Mouse (Mus musculus) adrenal gland, postnatal 14 days (tissue): ENCODE measurements around the gene Card10. TPM values are rescaled to one million over a fixed set of nuclear protein-coding genes. Genes with fewer than 3 reads are reported as not detected.

ENCODE experiments used
- DNase-seq: peaks from one replicate; pipeline ENCODE4 v3.0.0; 2021; ENCODE audit warnings: mixed read lengths
- total RNA-seq: library from RNA; stranded (reverse); gene quantifications from 2 replicates; pipeline ENCODE4 v1.2.3, GENCODE M21; 2021

Gene Card10
- total RNA-seq, 1 experiment from 2014 or later = 10.6 TPM

DNA sequence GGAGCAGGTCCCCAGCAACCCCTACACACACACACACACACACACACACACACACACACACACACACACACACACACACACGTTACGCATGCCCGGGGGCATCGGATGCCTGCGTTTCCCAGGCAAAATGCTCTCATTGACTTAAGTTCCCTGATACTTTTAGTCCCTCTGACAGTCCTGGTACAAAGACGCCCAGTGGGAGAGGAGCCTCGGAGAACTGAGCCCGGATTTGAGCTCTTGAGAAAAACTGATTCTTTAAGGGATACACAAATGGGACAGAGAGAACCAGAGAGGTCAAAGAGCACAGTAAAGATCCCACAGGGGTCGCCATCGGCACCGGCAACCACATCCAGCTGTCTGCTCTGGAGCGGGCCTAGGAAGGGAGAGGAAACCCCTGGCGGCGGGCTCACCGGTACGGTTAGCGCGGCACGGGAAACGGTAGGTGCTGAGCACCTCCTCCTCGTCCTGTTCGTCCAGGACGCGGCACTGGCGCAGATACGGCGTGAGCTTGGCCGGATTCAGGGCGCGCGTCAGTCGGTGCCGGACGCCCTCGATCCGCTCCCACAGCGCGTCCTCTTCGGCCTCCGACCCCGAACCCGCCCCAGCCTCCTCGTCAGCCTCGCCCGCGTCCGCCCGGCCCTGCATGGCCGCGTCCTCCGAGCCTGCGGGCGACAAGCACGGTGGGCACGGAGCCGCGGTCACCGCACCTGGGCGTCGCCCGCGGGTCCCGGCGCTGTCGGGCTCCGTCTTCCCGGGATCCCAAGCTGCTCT lies 686 bp downstream of the Card10 start:
- peak; percentile 59 for DNase-seq

DNA sequence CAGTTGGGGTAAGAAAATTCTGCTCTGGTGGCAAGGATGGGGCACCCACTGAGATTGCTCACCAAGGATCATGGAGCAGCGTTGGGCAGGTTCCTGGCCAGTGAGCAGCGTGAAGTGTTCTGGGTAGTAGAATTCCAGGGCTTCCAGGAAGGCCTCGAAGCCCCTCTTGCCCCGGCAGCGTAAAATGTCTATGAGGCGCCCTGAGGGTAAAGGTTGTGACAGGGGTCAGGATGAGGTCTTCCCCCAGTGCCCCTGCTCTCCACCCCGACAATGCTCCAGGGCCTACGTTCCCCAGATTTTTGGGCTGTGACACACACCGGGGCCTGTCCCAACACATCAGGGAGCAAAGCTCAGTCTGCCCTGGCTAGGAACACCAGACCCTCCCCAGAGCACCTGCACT lies 1.3 kb downstream of the Card10 start:
- no peak for DNase-seq

DNA sequence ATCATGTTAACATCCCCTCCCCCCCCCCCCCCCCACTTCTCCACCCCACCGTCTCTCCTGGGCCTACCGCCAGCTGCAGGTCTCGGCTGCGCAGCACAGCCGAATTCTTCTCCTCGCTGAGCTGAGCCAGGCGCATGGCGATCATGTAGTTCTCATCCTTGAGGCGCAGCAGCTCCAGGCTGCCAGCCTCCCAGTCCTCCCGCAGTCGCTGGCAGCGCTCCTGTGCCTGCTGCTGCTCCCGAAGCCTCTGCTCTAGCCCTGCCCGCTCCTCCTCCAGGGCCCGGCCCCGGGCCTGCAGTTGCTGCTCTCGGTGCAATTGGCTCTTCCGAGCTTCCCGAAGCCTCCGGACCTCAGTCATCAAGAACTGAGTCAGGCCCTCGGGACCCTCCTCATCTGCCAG lies 3.8 kb downstream of the Card10 start:
- DNase-seq = no peak

DNA sequence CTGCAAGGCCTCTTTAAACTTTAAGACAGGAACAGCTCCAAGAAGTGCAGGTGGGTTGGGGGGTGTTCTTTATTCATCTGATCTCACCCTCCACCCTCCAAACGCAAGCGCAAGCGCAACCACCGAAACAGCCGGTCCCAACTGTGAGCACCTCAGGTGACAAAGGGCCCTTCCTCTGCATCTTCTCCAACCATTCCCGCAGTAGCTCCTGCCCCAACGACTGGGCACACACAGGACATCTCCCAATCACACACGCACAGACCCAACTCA lies 5.8 kb downstream of the Card10 start:
- no peak for DNase-seq

DNA sequence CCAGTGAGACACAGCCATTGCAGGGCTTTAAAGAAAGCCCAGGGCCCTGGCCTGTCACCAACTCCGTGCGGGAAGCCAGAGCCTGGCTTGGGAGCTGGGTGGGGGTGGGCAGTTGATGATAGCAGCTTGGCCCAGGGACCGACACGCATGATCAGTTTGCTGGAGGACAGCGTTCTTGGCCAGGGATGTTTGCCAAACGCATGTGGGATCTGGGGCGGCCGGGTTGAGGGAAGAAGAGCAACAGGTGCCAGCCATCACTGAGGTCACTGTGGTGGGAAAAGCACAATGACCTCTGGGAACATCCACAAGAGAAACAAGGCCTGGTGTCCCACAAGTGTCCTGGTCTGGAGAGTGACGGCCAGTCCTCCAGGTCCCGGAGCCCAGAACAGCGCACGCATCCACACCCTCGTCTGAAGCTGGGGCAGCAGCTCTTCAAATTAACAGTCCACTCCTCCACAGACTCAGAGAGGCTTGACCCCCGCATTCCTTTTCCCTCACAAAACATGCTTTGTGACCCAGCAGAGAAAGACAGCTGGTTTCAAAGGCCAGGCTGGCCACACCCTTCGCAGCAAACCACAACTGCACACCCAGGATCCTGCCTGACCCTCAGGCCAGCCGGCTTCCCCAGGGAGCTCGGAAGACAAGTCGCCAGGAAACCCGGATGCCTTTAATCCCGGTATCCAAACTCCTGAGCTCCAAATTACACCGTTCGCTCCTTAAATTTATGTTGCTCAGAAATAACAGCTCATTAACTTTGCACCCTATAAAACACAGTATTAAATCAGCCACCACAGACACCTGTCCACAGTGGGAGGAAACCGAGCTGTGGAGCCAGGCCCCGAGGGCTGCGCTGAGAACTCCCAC lies 6.4 kb downstream of the Card10 start:
- DNase-seq = no peak

DNA sequence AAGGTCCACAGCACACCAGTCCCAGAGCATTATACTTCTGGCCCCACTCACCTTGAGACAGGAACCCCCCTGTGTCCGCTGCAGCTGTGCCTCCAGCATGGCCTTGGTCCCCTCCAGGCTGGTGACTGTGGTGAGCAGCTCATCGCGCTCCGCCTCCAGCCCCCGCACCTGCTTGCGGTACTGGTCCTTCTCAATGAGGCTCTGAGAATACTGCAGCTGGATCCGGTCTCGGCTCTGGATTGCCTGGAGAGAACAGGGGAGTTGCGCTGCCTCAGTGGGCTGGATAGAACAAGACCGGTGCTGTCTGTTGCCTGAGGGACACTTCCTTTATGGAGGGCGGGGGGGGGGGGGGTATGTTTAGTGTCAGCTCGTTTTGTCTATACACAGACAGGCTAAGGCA lies 11.9 kb downstream of the Card10 start:
- no peak for DNase-seq

DNA sequence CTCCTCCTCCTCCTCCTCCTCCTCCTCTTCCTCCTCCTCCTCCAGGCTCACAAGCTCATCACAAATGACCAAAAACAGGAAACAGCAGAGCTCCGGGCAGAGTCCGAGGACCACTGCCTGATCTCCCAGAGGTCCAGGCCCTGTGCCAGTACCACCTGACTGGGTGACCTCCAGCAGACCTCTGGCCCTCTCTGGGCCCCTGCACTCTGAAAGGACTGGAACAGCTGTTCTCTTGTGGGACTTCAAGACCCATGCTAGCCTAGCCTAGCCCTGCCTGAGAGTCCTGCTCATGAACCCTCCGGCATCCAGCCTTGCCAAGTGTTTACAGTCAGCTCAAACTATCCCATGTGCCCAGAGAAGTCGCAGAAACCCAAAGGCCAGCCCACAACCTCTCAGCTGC lies 12.4 kb downstream of the Card10 start:
- DNase-seq = peak; percentile 68

DNA sequence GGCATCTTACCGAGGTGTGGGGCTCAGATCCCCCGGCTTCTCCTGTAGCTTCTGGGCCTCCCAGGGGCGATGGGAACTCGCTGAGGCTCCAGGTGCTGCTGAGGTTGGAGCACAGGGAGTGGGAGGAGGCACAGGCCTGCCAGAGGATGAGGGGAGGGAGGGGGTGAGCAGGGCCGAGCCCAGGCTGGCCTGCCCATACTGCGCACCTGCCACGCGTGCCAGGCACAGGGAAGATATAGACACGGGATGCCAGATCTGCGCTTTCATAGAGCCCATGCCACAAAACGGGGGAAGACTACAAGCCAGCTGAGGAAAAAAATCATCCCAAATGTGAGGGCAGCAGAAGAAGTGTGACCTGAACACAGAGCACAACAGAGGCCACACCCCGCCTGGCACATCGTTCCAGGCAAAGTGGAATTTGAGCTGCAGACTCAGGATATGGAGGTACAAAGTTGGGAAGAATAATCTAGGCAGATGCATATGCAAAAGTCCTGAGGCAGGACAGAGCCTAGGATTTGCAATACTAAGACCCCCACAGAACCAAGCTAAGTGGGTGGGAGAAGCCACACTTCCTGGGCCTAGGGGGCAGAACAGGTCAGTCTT lies 13.0 kb downstream of the Card10 start:
- no peak for DNase-seq

DNA sequence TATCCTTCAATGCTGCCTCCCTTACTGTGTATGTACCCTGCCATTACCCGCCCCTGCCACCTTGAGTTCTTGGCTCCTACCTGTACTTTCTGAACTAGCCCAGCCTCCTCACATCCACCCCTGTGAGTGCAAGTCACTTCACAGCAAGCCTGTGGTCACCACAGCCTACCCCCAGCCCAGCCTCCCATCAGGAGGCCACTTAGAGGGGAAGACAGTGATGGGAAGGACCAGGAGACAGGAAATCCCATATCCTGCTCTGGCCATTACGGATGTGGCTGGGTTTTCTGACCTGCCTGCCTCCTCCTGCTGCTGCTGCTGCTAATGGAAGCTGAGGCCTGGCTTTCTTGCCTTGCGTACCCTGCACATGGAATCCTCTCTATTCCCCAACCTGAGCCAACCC lies 14.8 kb downstream of the Card10 start:
- no peak for DNase-seq

DNA sequence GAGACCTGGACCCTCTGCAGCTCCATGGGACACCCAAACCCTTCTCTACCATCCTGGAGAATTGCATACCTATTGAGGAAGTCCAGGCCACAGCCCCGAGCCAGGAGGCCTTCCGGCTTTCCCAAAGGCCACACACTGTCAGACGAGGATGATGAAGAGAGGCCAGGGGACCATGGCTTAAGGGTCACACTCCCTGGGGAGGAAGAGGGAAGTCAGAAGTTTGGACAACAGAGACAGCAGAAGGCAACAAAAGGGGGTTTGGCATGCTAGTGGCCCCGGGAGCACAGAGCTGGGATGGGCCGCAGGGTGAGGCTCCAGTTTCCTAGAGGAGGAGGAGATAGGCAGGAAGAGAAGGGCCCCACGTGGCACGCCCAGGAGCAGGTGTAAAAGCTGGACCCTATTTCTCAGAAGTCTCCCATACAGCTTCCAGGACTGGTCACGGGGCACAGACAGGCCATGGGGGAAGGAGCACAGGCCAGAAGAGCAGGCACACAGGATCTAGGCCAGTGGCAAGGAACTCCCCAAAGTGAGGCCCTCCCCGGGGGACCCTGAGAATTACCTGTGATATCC lies 15.5 kb downstream of the Card10 start:
- DNase-seq = no peak

DNA sequence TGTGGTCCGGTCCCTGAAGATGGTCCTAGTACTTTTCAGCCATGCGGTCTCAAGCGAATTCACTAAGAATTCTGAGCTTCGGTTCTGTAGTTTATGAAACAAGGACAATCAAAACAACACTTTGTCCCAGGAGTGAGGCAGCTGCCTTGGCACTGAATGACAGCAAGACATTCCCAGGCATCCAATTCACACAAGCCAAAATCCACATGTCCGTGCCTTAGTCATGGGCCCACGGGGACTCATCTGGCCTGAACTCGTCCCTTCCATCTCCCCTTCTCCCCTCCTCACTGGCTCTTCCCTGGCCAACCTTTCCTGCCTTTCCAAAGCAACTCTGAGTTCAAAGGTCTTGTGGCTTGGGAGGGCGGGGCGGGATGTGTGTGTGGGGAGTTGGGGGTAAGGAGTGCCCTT lies 16.4 kb downstream of the Card10 start:
- DNase-seq = no peak

DNA sequence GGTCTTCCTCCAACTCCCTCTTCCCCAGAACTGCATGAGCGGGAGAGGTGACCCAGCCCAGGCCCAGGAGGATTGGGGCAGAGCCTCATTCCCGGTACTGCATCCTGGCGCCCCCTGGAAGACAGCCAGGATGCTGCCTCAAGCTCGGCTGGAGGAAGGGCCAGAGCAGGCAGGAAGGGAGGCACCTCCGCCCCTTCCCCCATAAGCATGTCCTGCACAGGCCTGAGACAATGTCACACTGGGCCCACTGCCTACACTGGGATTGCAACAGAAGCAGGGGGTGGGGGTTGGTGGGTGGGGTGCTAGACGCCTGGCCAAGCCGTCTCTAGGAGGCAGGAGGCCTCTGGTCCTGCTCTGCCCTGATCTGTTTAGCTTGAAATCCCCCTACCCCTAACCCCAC lies 16.9 kb downstream of the Card10 start:
- DNase-seq = peak; percentile 75

DNA sequence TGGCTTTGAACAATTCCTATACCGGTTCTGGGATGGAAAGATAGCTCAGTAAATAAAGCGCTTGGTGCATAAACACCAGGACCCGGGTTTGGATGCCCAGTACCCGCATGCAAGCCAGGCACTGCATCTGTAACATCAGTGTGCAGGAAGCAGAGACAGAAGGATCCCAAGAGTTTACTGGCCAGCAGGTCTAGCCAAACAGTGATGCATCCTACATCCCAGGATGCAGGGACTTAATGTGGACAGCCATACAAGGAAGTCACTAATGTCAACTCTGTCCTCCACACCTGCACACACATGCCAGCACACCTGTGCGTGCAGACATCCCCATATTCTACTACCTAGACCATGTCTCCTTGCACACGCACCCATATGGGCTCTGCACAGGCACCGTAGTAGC lies 17.6 kb downstream of the Card10 start:
- no peak for DNase-seq

DNA sequence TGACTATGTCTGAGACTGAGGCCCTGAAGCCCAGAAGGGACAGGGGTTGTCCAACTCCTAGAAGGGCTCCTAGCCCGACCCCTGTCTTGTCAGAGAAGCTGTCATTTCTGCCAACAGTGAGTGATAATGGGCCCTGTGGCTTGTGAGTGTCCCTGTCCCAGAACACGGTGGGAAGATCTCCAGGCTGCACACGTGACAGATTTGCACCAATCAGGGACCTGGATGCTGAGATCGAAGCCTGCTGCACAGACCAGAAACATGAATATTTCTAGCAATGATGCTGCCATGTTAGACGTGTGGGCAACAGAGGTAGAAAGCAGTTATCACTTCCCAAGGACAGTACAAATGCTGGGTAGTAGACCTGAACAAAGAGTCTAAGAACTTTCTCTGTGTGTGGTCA lies 18.3 kb downstream of the Card10 start:
- no peak for DNase-seq

DNA sequence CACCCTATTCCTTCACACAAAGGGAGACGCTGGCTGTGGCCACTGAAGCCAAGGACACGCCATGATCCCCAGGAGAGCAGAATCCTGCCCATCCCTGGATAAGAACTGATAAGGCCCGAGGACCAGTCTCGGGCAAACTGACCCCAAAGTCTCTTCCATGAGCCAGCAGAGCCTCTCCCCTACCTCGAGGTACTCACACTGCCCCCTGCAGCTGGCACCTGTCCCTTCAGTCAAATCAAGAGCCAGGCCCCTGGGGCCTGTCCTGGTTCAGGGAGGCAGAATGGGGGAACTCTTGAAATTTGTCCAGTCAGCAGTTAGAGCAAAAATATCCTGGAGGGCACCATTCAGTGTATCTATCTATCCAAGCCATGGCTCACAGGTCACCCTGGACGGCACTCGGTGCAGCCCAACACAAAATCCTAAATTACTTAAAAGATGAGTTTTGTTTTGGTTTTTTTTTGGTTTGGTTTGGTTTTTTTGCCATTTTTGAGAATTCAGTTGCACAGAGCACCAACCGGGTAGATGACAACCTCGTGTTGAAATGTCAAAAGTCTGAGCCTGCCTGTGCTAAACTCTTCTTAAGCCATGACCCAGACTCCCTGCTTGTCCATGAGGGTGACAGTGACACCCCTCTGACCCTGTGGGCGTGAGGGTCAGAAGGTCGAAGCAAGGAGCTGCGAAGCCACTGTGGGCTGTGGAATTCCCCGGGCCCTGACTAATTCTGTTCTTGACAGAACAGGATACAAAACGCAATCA lies 20.3 kb downstream of the Card10 start:
- no peak for DNase-seq

DNA sequence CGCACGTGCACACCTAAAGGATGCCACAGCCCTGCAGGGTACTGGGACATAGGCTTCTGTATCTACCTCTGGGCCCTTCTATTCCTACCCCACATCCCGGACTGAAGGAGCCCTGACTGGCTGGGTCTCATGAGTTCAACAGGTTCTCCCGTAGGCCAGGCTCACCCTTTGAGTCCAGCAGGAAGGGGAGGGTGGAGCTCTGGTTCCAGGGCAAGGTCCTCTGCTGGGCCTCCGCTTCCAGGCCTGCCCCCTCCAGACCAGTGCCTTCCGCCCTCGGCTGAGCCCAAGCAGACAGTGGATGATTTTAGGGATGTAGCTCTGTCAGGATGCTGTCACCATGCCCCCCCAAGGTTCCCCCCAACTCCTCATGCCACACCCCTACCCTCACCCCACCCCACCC lies 21.9 kb downstream of the Card10 start:
- no peak for DNase-seq

DNA sequence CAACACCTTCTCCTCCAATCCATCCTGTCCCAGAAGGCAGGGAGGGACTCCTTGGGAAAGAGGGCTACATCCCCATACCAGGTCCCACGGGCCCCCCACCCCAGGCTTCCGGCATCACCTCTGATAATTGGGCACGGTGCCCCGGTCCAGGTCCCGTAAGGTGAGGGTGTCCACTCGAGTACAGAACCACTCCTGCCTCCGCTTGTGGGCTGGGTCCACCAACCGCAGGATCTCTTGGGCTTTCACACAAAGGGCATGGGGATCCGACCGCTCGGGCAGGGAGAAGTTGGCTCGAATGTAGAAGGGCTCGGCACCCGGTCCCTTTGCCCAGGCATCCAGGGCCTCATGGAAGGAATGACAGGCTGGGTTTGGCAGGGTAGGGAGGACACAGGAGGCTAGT lies 22.5 kb downstream of the Card10 start:
- DNase-seq = no peak

DNA sequence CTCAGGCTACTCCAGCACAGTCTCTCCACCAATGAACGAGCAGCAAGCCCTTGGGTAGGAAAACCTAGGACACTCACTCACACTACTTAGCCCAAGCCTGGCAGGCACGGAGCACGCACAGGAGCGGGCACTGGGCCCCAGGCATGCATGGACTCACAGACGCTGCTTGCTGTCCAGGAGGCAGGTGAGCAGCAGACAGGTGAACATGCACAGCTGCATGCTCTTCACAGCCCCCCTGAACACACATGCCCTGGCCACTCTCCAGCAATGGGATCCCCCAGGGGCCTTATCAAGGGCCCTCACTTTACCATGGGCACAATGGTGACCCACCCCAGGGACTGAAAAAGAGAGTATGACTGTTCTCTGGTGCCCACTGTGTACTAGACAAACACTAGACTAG lies 23.2 kb downstream of the Card10 start:
- DNase-seq = no peak

DNA sequence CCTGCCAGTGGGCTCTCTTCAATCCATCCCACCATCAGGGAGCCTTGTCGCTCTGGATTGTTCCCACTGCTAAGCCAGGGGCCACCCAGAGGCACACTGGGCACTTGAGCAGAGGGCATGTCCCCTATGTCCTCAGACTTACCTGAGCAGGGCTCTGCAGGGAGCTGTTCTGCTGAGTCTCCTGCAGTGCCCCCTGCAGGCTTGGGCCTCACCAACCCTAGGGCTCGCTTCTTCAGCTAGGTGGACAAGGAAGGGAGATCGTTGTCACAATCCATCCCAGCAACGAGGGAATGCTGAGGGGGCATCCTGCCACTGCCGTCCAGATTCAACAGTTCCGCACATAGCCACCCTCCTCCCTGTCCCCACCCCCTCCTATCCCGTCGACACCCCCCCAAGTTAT lies 23.6 kb downstream of the Card10 start:
- DNase-seq = no peak

DNA sequence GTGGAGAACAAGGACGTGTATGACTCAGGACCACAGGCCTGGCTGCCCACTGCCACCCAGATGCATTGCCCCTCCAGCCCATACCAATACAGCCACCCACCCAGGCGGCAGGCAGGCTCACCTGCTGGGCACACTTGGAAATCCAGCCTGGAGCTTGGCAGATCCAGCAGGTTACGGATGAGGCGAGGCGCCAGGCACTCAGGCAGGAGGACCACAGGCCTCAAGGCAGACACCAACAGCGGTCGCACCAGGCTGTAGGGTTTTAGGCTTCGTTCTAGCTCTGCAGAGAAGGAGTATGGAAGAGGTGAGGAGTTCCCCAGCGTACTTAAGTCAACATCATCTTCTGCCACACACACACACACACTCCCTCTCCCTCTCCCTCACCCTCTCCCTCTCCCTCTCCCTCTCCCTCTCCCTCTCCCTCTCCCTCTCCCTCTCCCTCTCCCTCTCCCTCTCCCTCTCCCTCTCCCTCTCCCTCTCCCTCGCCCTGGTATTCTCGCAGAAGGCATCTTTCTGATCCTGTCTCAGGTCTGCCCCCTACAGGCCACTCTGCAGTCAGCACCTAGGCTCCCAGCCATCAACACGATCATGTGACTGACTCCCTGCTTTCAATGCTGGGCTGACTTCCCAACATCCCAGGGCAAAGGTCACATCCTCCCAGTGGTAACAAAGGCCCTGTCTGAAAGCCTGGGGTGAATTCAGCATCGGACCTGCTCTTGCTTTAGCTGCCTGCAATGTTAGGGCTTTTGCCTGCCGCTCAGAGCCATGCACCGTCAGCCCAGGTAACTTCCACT lies 24.6 kb downstream of the Card10 start:
- peak; percentile 93 for DNase-seq

DNA sequence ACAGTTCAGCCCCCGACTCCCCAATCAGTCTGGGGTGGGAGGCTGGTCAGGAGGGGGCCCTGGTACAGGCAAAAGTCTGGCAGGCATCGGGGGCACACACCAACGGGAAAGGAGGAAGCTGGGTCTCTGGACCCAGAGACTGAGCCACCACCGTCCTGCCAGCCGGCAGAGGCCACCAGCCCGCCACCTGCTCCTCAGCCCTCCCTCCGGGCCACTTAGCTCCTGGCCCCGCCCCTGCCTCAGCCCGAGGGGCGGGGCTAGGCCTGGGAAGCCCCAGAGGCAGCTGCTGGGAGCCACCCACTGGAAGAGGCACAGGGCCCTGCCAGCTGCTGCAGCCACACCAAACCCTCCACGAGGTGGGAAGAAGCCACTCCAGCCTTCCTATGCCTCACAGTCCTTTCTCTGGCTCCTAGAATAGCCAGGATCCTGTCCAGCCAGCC lies 29.5 kb downstream of the Card10 start, which contains the start of gene Mfng:
TSS of gene Mfng (minus strand) at position 186 of the 440 bp plus-strand sequence.
- peak; percentile 87 for DNase-seq
